Mouse (Mus musculus) kidney, postnatal 10 days (tissue): ENCODE results near the gene Tango6.

Experiments used
- DNase-seq: peaks from one replicate; pipeline ENCODE4 v3.0.0; 2021; ENCODE audit warnings: mixed read lengths

Tango6 gene

GRCm38 (mm10) chr8:106818626-106819515 lies 136.0 kb downstream of the Tango6 start:
- no peak for DNase-seq

GRCm38 (mm10) chr8:106819581-106819980 lies 136.7 kb downstream of the Tango6 start:
- no peak for DNase-seq

GRCm38 (mm10) chr8:106820553-106821515 lies 138.0 kb downstream of the Tango6 start:
- no peak for DNase-seq

- no peak for DNase-seq
Measured at GRCm38 (mm10) chr8:106828921-106829320, 146.1 kb downstream of the Tango6 start.

- no peak for DNase-seq
Measured at GRCm38 (mm10) chr8:106829526-106830045, 146.7 kb downstream of the Tango6 start.

- DNase-seq: peak; percentile 62
Measured at GRCm38 (mm10) chr8:106834899-106835298, 152.0 kb downstream of the Tango6 start.

GRCm38 (mm10) chr8:106836525-106836924 lies 153.7 kb downstream of the Tango6 start:
- DNase-seq: no peak

- no peak for DNase-seq
Measured at GRCm38 (mm10) chr8:106838803-106839202, 155.9 kb downstream of the Tango6 start.

- DNase-seq: peak; percentile 34
Measured at GRCm38 (mm10) chr8:106839209-106840001, 156.5 kb downstream of the Tango6 start.

- no peak for DNase-seq
Measured at GRCm38 (mm10) chr8:106850034-106850433, 167.2 kb downstream of the Tango6 start.

- peak; percentile 27 for DNase-seq
Measured at GRCm38 (mm10) chr8:106854534-106855241, 171.8 kb downstream of the Tango6 start.

- DNase-seq: no peak
Measured at GRCm38 (mm10) chr8:106855242-106855562, 172.3 kb downstream of the Tango6 start.

- DNase-seq: no peak
Measured at GRCm38 (mm10) chr8:106862845-106863244, 180.0 kb downstream of the Tango6 start.

- DNase-seq: no peak
Measured at GRCm38 (mm10) chr8:106865354-106865753, 182.5 kb downstream of the Tango6 start.

- DNase-seq: peak; percentile 60
Measured at GRCm38 (mm10) chr8:106870051-106870450, 187.2 kb downstream of the Tango6 start, which contains the start of gene Has3. Gene Has3, plus strand, starts transcription at chr8:106870242.

- DNase-seq: peak; percentile 82
Measured at GRCm38 (mm10) chr8:106870537-106871327, 187.9 kb downstream of the Tango6 start.

- peak; percentile 34 for DNase-seq
Measured at GRCm38 (mm10) chr8:106871328-106871926, 188.6 kb downstream of the Tango6 start.

- peak; percentile 85 for DNase-seq
Measured at GRCm38 (mm10) chr8:106871931-106872371, 189.1 kb downstream of the Tango6 start.

GRCm38 (mm10) chr8:106872454-106873034 lies 189.7 kb downstream of the Tango6 start:
- peak; percentile 52 for DNase-seq
